In the genomic region with DNA sequence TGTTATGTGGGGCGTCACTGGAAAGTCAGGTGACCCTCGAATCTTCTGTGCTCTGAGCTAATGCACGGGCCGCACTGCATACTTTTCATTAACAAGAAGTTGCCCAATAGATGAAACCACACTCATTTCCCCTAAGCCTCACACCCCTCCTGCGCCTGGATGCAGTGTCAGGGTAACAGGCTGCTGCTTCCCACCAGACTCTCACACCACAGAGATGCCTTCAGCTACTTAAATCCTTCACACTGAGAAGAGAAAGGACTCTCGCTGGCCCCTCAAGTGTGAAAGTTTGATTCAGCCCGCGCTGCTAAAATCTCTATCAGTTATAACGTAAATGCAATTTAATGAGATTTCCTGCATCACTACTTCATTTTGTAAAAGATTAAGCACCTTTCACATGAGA, we compare ENCODE assay signal across 8 mouse cellular contexts. TPM values are rescaled to one million over a fixed set of nuclear protein-coding genes. Genes with fewer than 3 reads are reported as not detected.
DNase-seq lines count a peak whose midpoint lies in the region; ATAC-seq and TF ChIP-seq lines count a peak whose summit lies in the region.

No protein-coding gene starts in this region.

- peak overlapping the region; percentile 45 for H3K4me3 ChIP-seq in heart, embryonic 13.5 days
- H3K4me3 ChIP-seq in limb, embryonic 14.5 days (replicated peaks; ENCODE audit: low read length): peak overlapping the region; percentile 22
- H3K4me3 ChIP-seq in neural tube, embryonic 12.5 days: peak overlapping the region; percentile 21

- peaks cover 17% of the 10 kb centered on the region for H3K4me1 ChIP-seq in heart, embryonic 13.5 days
- peaks cover 8% of the 10 kb centered on the region; the same call in 1 of the 2 replicates for H3K4me1 ChIP-seq in limb, embryonic 14.5 days (ENCODE audit: control insufficient read depth, insufficient read depth, low read length)
- H3K4me1 ChIP-seq in neural tube, embryonic 12.5 days: no peaks in the 10 kb centered on the region

- H3K36me3 ChIP-seq in heart, embryonic 13.5 days: no peaks in the 10 kb centered on the region
- no peaks in the 10 kb centered on the region for H3K36me3 ChIP-seq in limb, embryonic 14.5 days (ENCODE audit: control insufficient read depth, insufficient read depth, low read length)
- H3K36me3 ChIP-seq in neural tube, embryonic 12.5 days: no peaks in the 10 kb centered on the region

- no peak for TF ChIP-seq POLR2A in limb, embryonic 14.5 days (IDR thresholded peaks at IDR 0.05; ENCODE audit: borderline replicate concordance, extremely low read depth, insufficient read depth, insufficient read length)

- peak overlapping the region; percentile 62 for H3K9ac ChIP-seq in heart, embryonic 13.5 days
- H3K9ac ChIP-seq in limb, embryonic 14.5 days (ENCODE audit: low read depth, low read length, severe bottlenecking): peak overlapping the region; percentile 38; the same call in 1 of the 2 replicates
- H3K9ac ChIP-seq in neural tube, embryonic 12.5 days: no peak overlapping the region

- DNase-seq in cerebellum, postnatal 25 days: peak; percentile 5 to 7
- DNase-seq in cerebellum, postnatal 36 days: no peak
- peak; percentile 5 for DNase-seq in brain, adult 2 months (ENCODE audit: low read depth, low spot score)
- no peak for DNase-seq in limb, embryonic 14.5 days (ENCODE audit: low spot score)
- no peak for DNase-seq in thymus, postnatal 10 days (ENCODE audit: low spot score in 2 of 2)

- ATAC-seq in heart, embryonic 13.5 days (ENCODE audit: extremely low read depth, insufficient number of reproducible peaks, low FRiP score, low TSS enrichment): no peak
- no peak for ATAC-seq in limb, embryonic 14.5 days (ENCODE audit: low FRiP score, low read depth)
- ATAC-seq in neural tube, embryonic 12.5 days (ENCODE audit: low FRiP score, low read depth): peak; percentile 89
- no peak for ATAC-seq in activated CD4-positive, CD25-positive, alpha-beta regulatory T cell, adult 4 months

- peak overlapping the region; percentile 72 for H3K4me2 ChIP-seq in heart, embryonic 13.5 days
- H3K4me2 ChIP-seq in limb, embryonic 14.5 days (replicated peaks; ENCODE audit: low read depth, low read length, severe bottlenecking): peak overlapping the region; percentile 49
- H3K4me2 ChIP-seq in neural tube, embryonic 12.5 days (replicated peaks): peak overlapping the region; percentile 58

- H3K9me3 ChIP-seq in heart, embryonic 13.5 days: no peaks in the 10 kb centered on the region
- no peaks in the 10 kb centered on the region for H3K9me3 ChIP-seq in limb, embryonic 14.5 days (ENCODE audit: control insufficient read depth, low read length)
- no peaks in the 10 kb centered on the region for H3K9me3 ChIP-seq in neural tube, embryonic 12.5 days

- 26% methylated on average over 9 of the region's 9 CpGs for WGBS in heart, embryonic 13.5 days
- 19% methylated on average over 9 of the region's 9 CpGs for WGBS in limb, embryonic 14.5 days
- WGBS in neural tube, embryonic 12.5 days: 4% methylated on average over 9 of the region's 9 CpGs

- no peaks in the 10 kb centered on the region for H3K27me3 ChIP-seq in heart, embryonic 13.5 days (replicated peaks)
- no peaks in the 10 kb centered on the region for H3K27me3 ChIP-seq in limb, embryonic 14.5 days (ENCODE audit: control insufficient read depth, insufficient read depth, low read length)
- no peaks in the 10 kb centered on the region for H3K27me3 ChIP-seq in neural tube, embryonic 12.5 days (replicated peaks)

- H3K27ac ChIP-seq in heart, embryonic 13.5 days (replicated peaks): peak overlapping the region; percentile 36; the same call in 1 of the 2 replicates
- no peak overlapping the region; the same call in 1 of the 2 replicates for H3K27ac ChIP-seq in limb, embryonic 14.5 days (replicated peaks; ENCODE audit: low read depth, low read length)
- H3K27ac ChIP-seq in neural tube, embryonic 12.5 days: peak overlapping the region; percentile 33; the same call in 1 of the 2 replicates

RNA-seq across cellular contexts. Expression of gene Ednrb, which starts 54.5 kb away (rescaled TPM):
- polyA plus RNA-seq in heart, embryonic 13.5 days (2015; fragmentation: Nextera tagmentation; extraction: Ambion mirVana): 102 and 107 TPM in 2 replicates
- polyA plus RNA-seq in limb, embryonic 14.5 days (2012; rRNA removed): 9.0 and 10.1 TPM in 2 replicates
- 26.7 and 28.2 TPM in 2 replicates for polyA plus RNA-seq in limb, embryonic 14.5 days (2014; fragmentation: Nextera tagmentation; extraction: Ambion mirVana)
- 147 and 170 TPM in 2 replicates for polyA plus RNA-seq in neural tube, embryonic 12.5 days (2016; fragmentation: Nextera tagmentation; extraction: Ambion mirVana)
- not detected for polyA plus RNA-seq in activated CD4-positive, CD25-positive, alpha-beta regulatory T cell, adult 4 months (2017; shearing (Covaris generic))

Comparison
In these comparisons a context has a peak if more than half of its experiments do, and no peak if none do; other contexts are left out.
1. DNase-seq: peak in cerebellum, postnatal 25 days (2 of 2) and brain, adult 2 months (single experiment); none in cerebellum, postnatal 36 days (0 of 2), limb, embryonic 14.5 days (single experiment) and thymus, postnatal 10 days (0 of 2).
2. RNA of gene Ednrb, which starts 54.5 kb away (polyA plus RNA-seq): 147 to 170 TPM in neural tube, embryonic 12.5 days, 102 to 107 TPM in heart, embryonic 13.5 days and 9.0 to 28.2 TPM in limb, embryonic 14.5 days; not detected in activated CD4-positive, CD25-positive, alpha-beta regulatory T cell, adult 4 months; every median in the first group is over 4 times any median in the second.
3. Peak in every context shown above with its lines, with median percentiles within 50 percentile points of each other: H3K4me2 ChIP-seq and H3K4me3 ChIP-seq.